Mouse (Mus musculus) liver, adult 2 months (tissue): ENCODE data around the gene BC024978.

Source experiments
- CTCF ChIP-seq: fragments of 200-500 bp; IDR thresholded peaks from 2 replicates; pipeline ENCODE4 v1.5.1; 2011; ENCODE audit warnings: low read depth, low read length, control low read depth
- POLR2A ChIP-seq: fragments of 200-500 bp; IDR thresholded peaks from 2 replicates; pipeline ENCODE4 v1.6.1; 2011; ENCODE audit warnings: low read length, control low read depth; ENCODE audit not compliant: insufficient read depth; ENCODE audit errors: extremely low read depth

DNA sequence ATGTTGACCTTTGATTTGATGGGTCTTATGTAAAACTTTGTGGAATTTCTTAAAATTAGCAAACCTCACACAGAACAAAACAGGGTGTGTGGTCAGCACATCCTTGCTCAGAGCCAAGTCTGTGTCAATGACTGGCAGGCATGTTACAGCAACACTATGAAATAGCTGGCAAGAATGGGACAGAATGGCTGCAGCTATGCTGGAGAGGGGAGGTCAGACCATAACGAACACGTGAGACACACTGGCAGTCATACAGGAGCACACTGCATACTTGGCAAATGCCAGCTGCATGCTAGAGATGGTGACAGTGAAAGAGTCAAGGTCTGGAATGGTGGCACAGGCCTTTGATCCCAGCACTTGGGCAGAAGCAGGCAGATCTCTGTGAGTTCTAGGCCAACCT is 40.1 kb downstream of the BC024978 start:
- TF ChIP-seq POLR2A (no peak), CTCF (no peak)
